ENCODE assay signal across 19 mouse cellular contexts in genomic region chr3:16924018-16924417, GRCm38 (mm10).
DNase-seq lines count a peak whose midpoint lies in the region; ATAC-seq lines count a peak whose summit lies in the region.
"Had no signal": no experiment of that assay in that cellular context is flagged by ENCODE, and none has a peak within 500 bp of the region (broad histone marks: within the 10 kb centered on the region; RNA-seq: fewer than 3 reads in every experiment).

No protein-coding gene starts in this region.

- H3K9ac ChIP-seq in hindbrain, embryonic 13.5 days: no peak overlapping the region
- H3K9ac ChIP-seq in hindbrain, embryonic 12.5 days: no peak overlapping the region
- H3K9ac ChIP-seq in neural tube, embryonic 13.5 days: no peak overlapping the region
- H3K9ac ChIP-seq in neural tube, embryonic 14.5 days (replicated peaks; ENCODE audit: low read depth, low read length): no peak overlapping the region

- no peaks in the 10 kb centered on the region for H3K36me3 ChIP-seq in hindbrain, embryonic 13.5 days
- no peaks in the 10 kb centered on the region for H3K36me3 ChIP-seq in hindbrain, embryonic 12.5 days
- no peaks in the 10 kb centered on the region for H3K36me3 ChIP-seq in neural tube, embryonic 13.5 days
- H3K36me3 ChIP-seq in neural tube, embryonic 14.5 days (ENCODE audit: control insufficient read depth, insufficient read depth, low read length): no peaks in the 10 kb centered on the region
- H3K36me3 ChIP-seq: embryonic facial prominence, embryonic 10.5 days; heart, embryonic 10.5 days had no signal

- H3K4me2 ChIP-seq in hindbrain, embryonic 13.5 days: no peak overlapping the region
- H3K4me2 ChIP-seq in hindbrain, embryonic 12.5 days (replicated peaks): no peak overlapping the region
- no peak overlapping the region for H3K4me2 ChIP-seq in neural tube, embryonic 13.5 days
- H3K4me2 ChIP-seq in neural tube, embryonic 14.5 days (ENCODE audit: low read depth, low read length): no peak overlapping the region

- H3K4me1 ChIP-seq in hindbrain, embryonic 13.5 days (replicated peaks): peaks cover 13% of the 10 kb centered on the region
- H3K4me1 ChIP-seq in hindbrain, embryonic 12.5 days: peaks cover 9% of the 10 kb centered on the region; the same call in 1 of the 2 replicates
- peaks cover 18% of the 10 kb centered on the region for H3K4me1 ChIP-seq in neural tube, embryonic 13.5 days (replicated peaks)
- peaks cover 9% of the 10 kb centered on the region; the same call in 1 of the 2 replicates for H3K4me1 ChIP-seq in neural tube, embryonic 14.5 days (ENCODE audit: control insufficient read depth, insufficient read depth, low read length)
- H3K4me1 ChIP-seq: heart, embryonic 10.5 days had no signal

- no peak for DNase-seq in neural tube, embryonic 10.5 days (ENCODE audit: extremely low spot score, low spot score)
- DNase-seq in left cerebral cortex, adult 18-20 months (ENCODE audit: low spot score in 2 of 2): no peak
- DNase-seq: adrenal gland, postnatal 10 days; B cell, adult 2 months; cerebellum, adult 2 months; cerebellum, postnatal 10 days; gastrocnemius, postnatal 36 days; heart, adult 11 months; heart, postnatal 10 days; heart, postnatal 4 days had no signal

- H3K4me3 ChIP-seq in hindbrain, embryonic 13.5 days: no peak overlapping the region
- H3K4me3 ChIP-seq in hindbrain, embryonic 12.5 days: no peak overlapping the region
- H3K4me3 ChIP-seq in neural tube, embryonic 13.5 days: no peak overlapping the region
- H3K4me3 ChIP-seq in neural tube, embryonic 14.5 days (ENCODE audit: low read depth, low read length): no peak overlapping the region
- H3K4me3 ChIP-seq: embryonic facial prominence, embryonic 10.5 days; heart, embryonic 10.5 days had no signal

- H3K27ac ChIP-seq in hindbrain, embryonic 13.5 days: peak overlapping the region; percentile 80
- no peak overlapping the region; the same call in 1 of the 2 replicates for H3K27ac ChIP-seq in hindbrain, embryonic 12.5 days
- peak overlapping the region; percentile 77 for H3K27ac ChIP-seq in neural tube, embryonic 13.5 days (replicated peaks)
- H3K27ac ChIP-seq in neural tube, embryonic 14.5 days (ENCODE audit: low read depth, low read length): peak overlapping the region; percentile 48; the same call in 1 of the 2 replicates
- H3K27ac ChIP-seq: embryonic facial prominence, embryonic 10.5 days; heart, embryonic 10.5 days had no signal

- H3K27me3 ChIP-seq in hindbrain, embryonic 13.5 days: no peaks in the 10 kb centered on the region
- no peaks in the 10 kb centered on the region for H3K27me3 ChIP-seq in hindbrain, embryonic 12.5 days
- no peaks in the 10 kb centered on the region for H3K27me3 ChIP-seq in neural tube, embryonic 13.5 days
- no peaks in the 10 kb centered on the region for H3K27me3 ChIP-seq in neural tube, embryonic 14.5 days (ENCODE audit: control insufficient read depth, insufficient read depth, low read length)

- H3K9me3 ChIP-seq in hindbrain, embryonic 13.5 days: no peaks in the 10 kb centered on the region
- no peaks in the 10 kb centered on the region for H3K9me3 ChIP-seq in hindbrain, embryonic 12.5 days (replicated peaks)
- H3K9me3 ChIP-seq in neural tube, embryonic 13.5 days: no peaks in the 10 kb centered on the region
- no peaks in the 10 kb centered on the region for H3K9me3 ChIP-seq in neural tube, embryonic 14.5 days (ENCODE audit: control insufficient read depth, low read length)
- H3K9me3 ChIP-seq: embryonic facial prominence, embryonic 10.5 days; heart, embryonic 10.5 days had no signal

- no peak for ATAC-seq in hindbrain, embryonic 13.5 days (ENCODE audit: low FRiP score)
- no peak for ATAC-seq in hindbrain, embryonic 12.5 days (ENCODE audit: low FRiP score)
- ATAC-seq in neural tube, embryonic 13.5 days (ENCODE audit: low read depth): no peak
- no peak for ATAC-seq in neural tube, embryonic 14.5 days (ENCODE audit: low read depth)
- no peak for ATAC-seq in CD4-positive, CD25-positive, alpha-beta regulatory T cell, adult 4 months
- ATAC-seq: hindbrain, embryonic 16.5 days; inflammation-experienced regulatory T-cells, adult 6 months had no signal
